Mouse (Mus musculus) naive thymus-derived CD4-positive, alpha-beta T cell, adult 5 months (primary cell): ENCODE measurements around the gene Gm21477. TPM values are rescaled to one million over a fixed set of nuclear protein-coding genes. Genes with fewer than 3 reads are reported as not detected.

Experiments used
- polyA plus RNA-seq: library from polyadenylated mRNA; unstranded; fragments of 100-300 nt; shearing (Covaris generic); gene quantifications from one replicate; pipeline ENCODE4 v1.2.1, GENCODE M21; 2017

Gene Gm21477
- not detected for polyA plus RNA-seq

DNA sequence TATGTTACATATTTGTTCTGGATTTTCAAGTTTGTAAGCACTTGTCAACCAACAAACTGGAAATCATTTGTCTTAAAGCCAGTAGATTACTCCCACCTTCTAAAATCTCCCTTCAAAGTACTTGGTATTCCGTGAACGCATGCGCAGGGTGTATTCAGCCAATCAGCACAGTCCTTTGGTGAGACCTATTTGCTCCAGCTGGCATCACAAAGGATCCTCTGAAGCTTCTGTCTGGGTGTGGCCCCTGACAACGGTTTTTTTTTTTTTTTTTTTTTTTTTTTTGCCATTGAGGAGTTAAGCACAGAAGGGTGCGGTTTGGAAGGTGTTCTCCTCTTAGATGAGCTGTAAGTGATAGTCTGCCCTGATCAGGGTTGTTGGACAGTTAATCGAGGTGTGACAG is at the start of gene Gm21477:
Gene Gm21477, plus strand, starts transcription at position 301 of the 400 bp plus-strand sequence.

